Mouse (Mus musculus) myocyte (in vitro differentiated cells): ENCODE results near the gene Specc1l. TPM values are rescaled to one million over a fixed set of nuclear protein-coding genes. Genes with fewer than 3 reads are reported as not detected.

ENCODE experiments used
- H3K27me3 ChIP-seq: one replicate; pipeline ENCODE4 v1.6.1; 2011; ENCODE audit not compliant: control insufficient read depth, insufficient read depth, insufficient read length
- H3K36me3 ChIP-seq: one replicate; pipeline ENCODE4 v1.6.1; 2011; ENCODE audit not compliant: control insufficient read depth, insufficient read depth
- H3K4me2 ChIP-seq: one replicate; pipeline ENCODE4 v1.6.1; 2011; ENCODE audit warnings: low read depth, control low read depth
- H3K4me3 ChIP-seq: one replicate; pipeline ENCODE4 v1.5.1; 2011; ENCODE audit warnings: mild to moderate bottlenecking, control low read depth, moderate library complexity
- H3K79me2 ChIP-seq: one replicate; pipeline ENCODE4 v1.6.1; 2011; ENCODE audit not compliant: control insufficient read depth, insufficient read depth
- H3ac ChIP-seq: one replicate; pipeline ENCODE4 v1.6.1; 2011; ENCODE audit not compliant: control insufficient read depth, insufficient read length
- CEBPB ChIP-seq: IDR thresholded peaks from 2 replicates; pipeline ENCODE4 v1.6.1; 2011; ENCODE audit warnings: mild to moderate bottlenecking, moderate library complexity; ENCODE audit not compliant: poor library complexity, insufficient read depth, severe bottlenecking
- E2F4 ChIP-seq: IDR thresholded peaks from one replicate; pipeline ENCODE4 v1.6.1; 2011; ENCODE audit warnings: mild to moderate bottlenecking, control low read depth, moderate library complexity; ENCODE audit not compliant: insufficient read depth
- MAX ChIP-seq: IDR thresholded peaks from one replicate; pipeline ENCODE4 v1.6.1; 2011; ENCODE audit warnings: low read depth, mild to moderate bottlenecking, control low read depth
- MYOD1 ChIP-seq, 3 experiments: IDR thresholded peaks; one replicate each; pipeline ENCODE4 v1.6.1; 2011; ENCODE audit warnings: control low read depth in 2 of 3, low read depth in 2 of 3, mild to moderate bottlenecking in 2 of 3, moderate library complexity in 1 of 3; ENCODE audit not compliant: insufficient read length in 2 of 3, control insufficient read depth in 1 of 3
- MYOG ChIP-seq, 3 experiments: IDR thresholded peaks; one replicate each; pipeline ENCODE4 v1.6.1; 2011; ENCODE audit warnings: control low read depth in 2 of 3, low read depth in 2 of 3, mild to moderate bottlenecking in 2 of 3; ENCODE audit not compliant: insufficient read length in 2 of 3, control insufficient read depth in 1 of 3, insufficient read depth in 1 of 3
- POLR2A ChIP-seq: IDR thresholded peaks from one replicate; pipeline ENCODE4 v1.6.1; 2011; ENCODE audit warnings: low read depth, mild to moderate bottlenecking, control low read depth, moderate library complexity; ENCODE audit not compliant: insufficient read length
- POLR2AphosphoS2 ChIP-seq: IDR thresholded peaks from one replicate; pipeline ENCODE4 v1.6.1; 2011; ENCODE audit warnings: low read depth, control low read depth; ENCODE audit not compliant: insufficient read length
- REST ChIP-seq: IDR thresholded peaks from one replicate; pipeline ENCODE4 v1.6.1; 2011; ENCODE audit warnings: mild to moderate bottlenecking, control low read depth, moderate library complexity; ENCODE audit not compliant: insufficient read depth, insufficient read length
- SRF ChIP-seq: IDR thresholded peaks from one replicate; pipeline ENCODE4 v1.6.1; 2011; ENCODE audit warnings: low read depth; ENCODE audit not compliant: control insufficient read depth, insufficient read length
- TCF12 ChIP-seq: IDR thresholded peaks from one replicate; pipeline ENCODE4 v1.6.1; 2011; ENCODE audit warnings: mild to moderate bottlenecking, control low read depth; ENCODE audit not compliant: poor library complexity, insufficient read depth, severe bottlenecking
- TCF3 ChIP-seq: IDR thresholded peaks from one replicate; pipeline ENCODE4 v1.6.1; 2011; ENCODE audit warnings: low read depth, control low read depth; ENCODE audit not compliant: insufficient read length
- USF1 ChIP-seq: IDR thresholded peaks from one replicate; pipeline ENCODE4 v1.6.1; 2011; ENCODE audit warnings: low read depth, mild to moderate bottlenecking, control low read depth, moderate library complexity
- polyA plus RNA-seq: library from polyadenylated mRNA; unstranded; fragments of >200 nt; fragmentation: generic; extraction: Trizol; gene quantifications from one replicate; pipeline ENCODE4 v1.2.1, GENCODE M21; 2012; ENCODE audit warnings: missing spikeins

Specc1l gene
- polyA plus RNA-seq, 1 experiment: 20.4 TPM

DNA sequence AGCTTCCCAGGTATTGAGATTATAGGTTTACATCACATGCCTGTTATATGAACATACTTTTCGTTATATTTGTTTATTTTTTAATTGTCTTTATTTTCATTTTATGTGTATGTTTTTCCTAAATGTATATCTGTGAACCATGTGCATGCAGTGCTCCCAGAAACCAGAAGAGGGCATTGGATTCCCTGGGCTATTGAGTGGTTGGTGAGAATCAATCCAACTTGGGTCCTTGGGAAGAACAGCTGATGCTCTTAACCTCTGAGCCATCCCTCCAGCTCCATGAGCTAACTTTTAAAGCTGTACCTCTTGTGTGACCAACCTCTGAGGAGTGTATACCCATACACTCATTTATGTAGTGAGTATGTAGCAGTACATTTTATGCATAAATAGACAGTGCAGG, 65.6 kb downstream of the Specc1l start:
- Histone ChIP-seq H3K4me3 (no peak overlapping the region), H3ac (no peak overlapping the region), H3K27me3 (no peaks in the 10 kb centered on the region), H3K36me3 (peaks cover 48% of the 10 kb centered on the region), H3K79me2 (no peaks in the 10 kb centered on the region), H3K4me2 (no peak overlapping the region)
- TF ChIP-seq TCF12 (no peak), MYOD1 (IDR thresholded peaks at IDR 0.05; ENCODE audit: control insufficient read depth in 1 of 3, insufficient read length in 2 of 3, low read depth in 2 of 3) (peak in 1 of 3 experiments; percentile 6)

DNA sequence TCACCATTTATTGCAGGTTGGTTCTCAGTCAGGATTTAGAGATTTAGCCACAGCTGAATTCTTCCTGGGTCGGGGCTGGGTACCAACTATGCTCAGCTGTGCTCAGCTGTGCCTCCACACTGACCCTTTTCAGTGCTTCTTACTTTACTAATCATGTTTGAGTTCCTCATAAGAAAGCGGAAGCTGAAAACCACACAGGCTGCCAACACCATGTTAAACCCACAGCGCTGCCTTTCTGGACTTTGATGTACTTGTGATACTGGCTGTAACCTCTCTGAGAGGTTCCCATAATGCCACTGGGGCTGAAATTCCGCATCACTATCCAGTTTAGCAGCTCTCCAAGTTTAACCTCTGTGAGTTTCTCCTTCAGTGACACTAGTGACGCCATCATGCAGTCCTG, 70.8 kb downstream of the Specc1l start:
- Histone ChIP-seq H3K79me2 (no peaks in the 10 kb centered on the region), H3K4me3 (no peak overlapping the region), H3K36me3 (peaks cover 48% of the 10 kb centered on the region)

DNA sequence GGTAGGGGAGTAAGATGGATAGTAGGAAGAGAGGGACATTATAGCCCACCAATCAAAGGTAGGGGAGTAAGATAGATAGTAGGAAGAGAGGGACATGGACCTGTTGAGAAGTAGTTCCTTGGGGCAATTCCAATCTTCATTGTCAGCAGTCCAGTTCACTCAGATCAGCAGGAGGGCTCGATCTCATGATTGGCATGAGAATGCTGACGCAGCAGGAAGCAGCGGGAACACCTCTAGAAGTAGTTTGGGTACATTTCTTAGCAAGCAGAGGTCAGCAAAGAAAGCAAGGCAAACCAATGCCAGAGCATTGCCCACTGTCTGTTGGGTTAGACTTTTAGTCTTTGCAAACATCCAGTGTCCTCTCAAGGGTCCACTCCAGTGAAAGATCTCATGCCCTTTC, 71.9 kb downstream of the Specc1l start:
- H3ac ChIP-seq: no peak overlapping the region
- H3K4me2 ChIP-seq: no peak overlapping the region
- no peaks in the 10 kb centered on the region for H3K79me2 ChIP-seq
- no peak overlapping the region for H3K4me3 ChIP-seq
- H3K36me3 ChIP-seq: peaks cover 48% of the 10 kb centered on the region
- H3K27me3 ChIP-seq: no peaks in the 10 kb centered on the region
- TF ChIP-seq TCF3 (no peak), REST (no peak), POLR2AphosphoS2 (no peak)

More for the DNA sequence above, 70.8 kb downstream of the Specc1l start:
- Histone ChIP-seq H3ac (no peak overlapping the region), H3K27me3 (no peaks in the 10 kb centered on the region), H3K4me2 (no peak overlapping the region)
- no peak for TF ChIP-seq MYOD1 (IDR thresholded peaks at IDR 0.05; ENCODE audit: control insufficient read depth in 1 of 3, insufficient read length in 2 of 3, low read depth in 2 of 3)
- TF ChIP-seq CEBPB: no peak

DNA sequence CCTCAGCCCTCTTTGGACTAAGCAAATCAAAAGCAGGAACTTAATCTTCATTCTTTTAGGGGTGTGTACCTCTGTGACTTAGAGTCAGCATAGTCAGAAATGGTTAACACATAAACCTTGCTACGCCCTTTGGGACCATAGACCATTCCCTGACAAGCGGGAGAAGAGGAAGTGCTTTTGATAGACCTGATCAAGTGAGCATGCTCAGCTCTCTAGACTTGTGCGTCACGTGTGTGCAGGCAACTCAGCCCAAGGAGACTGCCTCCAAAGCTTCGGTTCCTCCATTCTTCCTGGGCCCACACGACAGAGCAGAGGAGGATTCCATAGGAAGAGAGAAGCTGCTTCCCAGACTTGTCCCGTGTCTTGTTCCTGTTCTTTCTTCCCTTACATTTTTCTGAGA, 76.7 kb downstream of the Specc1l start:
- no peak overlapping the region for H3K4me3 ChIP-seq
- no peaks in the 10 kb centered on the region for H3K27me3 ChIP-seq
- H3K36me3 ChIP-seq: peaks cover 18% of the 10 kb centered on the region
- no peaks in the 10 kb centered on the region for H3K79me2 ChIP-seq
- H3ac ChIP-seq: no peak overlapping the region
- TF ChIP-seq MYOD1 (IDR thresholded peaks at IDR 0.05; ENCODE audit: control insufficient read depth in 1 of 3, insufficient read length in 2 of 3, low read depth in 2 of 3): no peak
- H3K4me2 ChIP-seq: no peak overlapping the region

DNA sequence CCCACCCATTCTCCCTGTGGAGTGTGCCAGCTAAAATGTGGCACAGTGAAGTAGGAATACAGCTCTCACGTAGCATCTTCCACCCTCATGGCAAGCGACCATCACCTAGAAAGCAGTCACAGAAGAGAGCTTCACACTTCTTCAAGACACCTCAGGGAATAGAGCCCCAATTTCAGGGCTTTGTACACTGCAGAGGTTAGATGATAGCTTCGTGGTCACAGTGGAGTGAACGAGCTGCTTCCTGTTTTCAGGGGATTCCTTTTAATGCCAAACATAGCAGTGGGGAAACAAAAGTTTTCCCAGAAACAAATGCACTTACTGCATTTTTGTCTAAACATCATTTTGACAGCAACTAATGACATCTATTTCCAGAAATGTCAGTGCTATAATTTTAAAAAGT, 77.5 kb downstream of the Specc1l start:
- H3K36me3 ChIP-seq: peaks cover 11% of the 10 kb centered on the region
- H3ac ChIP-seq: no peak overlapping the region
- no peak overlapping the region for H3K4me2 ChIP-seq
- no peaks in the 10 kb centered on the region for H3K27me3 ChIP-seq
- H3K79me2 ChIP-seq: no peaks in the 10 kb centered on the region
- TF ChIP-seq SRF: no peak
- no peak for TF ChIP-seq USF1
- TF ChIP-seq E2F4: no peak
- no peak for TF ChIP-seq TCF3
- no peak for TF ChIP-seq MAX
- TF ChIP-seq REST: no peak
- TF ChIP-seq TCF12: no peak
- no peak for TF ChIP-seq CEBPB
- TF ChIP-seq MYOG (IDR thresholded peaks at IDR 0.05; ENCODE audit: control insufficient read depth in 1 of 3, insufficient read depth in 1 of 3, insufficient read length in 2 of 3, low read depth in 2 of 3): no peak
- TF ChIP-seq POLR2A: no peak
- TF ChIP-seq MYOD1 (IDR thresholded peaks at IDR 0.05; ENCODE audit: control insufficient read depth in 1 of 3, insufficient read length in 2 of 3, low read depth in 2 of 3): no peak
- TF ChIP-seq POLR2AphosphoS2: no peak
- no peak overlapping the region for H3K4me3 ChIP-seq

DNA sequence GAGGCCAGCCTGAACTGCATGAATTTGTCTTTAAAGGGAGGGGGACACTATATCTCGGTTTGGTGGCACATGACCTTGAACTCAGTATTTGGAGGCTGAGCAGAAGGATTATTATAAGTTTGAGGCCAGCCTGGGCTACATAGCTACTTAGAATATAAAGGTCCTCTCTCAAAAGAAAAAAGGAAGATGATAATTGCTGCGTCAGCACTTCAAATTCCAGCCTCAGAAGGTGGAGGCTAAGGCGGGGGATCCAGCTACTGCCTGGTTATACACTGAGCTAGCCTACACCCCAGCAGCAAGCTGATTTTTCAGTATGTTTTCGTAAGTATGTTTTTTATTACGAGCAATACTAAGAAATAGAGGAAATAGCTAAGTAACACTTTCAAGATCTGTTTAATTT, 78.8 kb downstream of the Specc1l start:
- no peak overlapping the region for H3ac ChIP-seq
- H3K4me2 ChIP-seq: no peak overlapping the region
- no peaks in the 10 kb centered on the region for H3K36me3 ChIP-seq
- H3K4me3 ChIP-seq: no peak overlapping the region
- TF ChIP-seq CEBPB (no peak), POLR2A (no peak), MAX (no peak), REST (no peak), TCF3 (no peak), TCF12 (no peak)
- no peaks in the 10 kb centered on the region for H3K79me2 ChIP-seq
- H3K27me3 ChIP-seq: no peaks in the 10 kb centered on the region
